Mouse (Mus musculus): ENCODE results near the gene Pidd1.

DNA sequence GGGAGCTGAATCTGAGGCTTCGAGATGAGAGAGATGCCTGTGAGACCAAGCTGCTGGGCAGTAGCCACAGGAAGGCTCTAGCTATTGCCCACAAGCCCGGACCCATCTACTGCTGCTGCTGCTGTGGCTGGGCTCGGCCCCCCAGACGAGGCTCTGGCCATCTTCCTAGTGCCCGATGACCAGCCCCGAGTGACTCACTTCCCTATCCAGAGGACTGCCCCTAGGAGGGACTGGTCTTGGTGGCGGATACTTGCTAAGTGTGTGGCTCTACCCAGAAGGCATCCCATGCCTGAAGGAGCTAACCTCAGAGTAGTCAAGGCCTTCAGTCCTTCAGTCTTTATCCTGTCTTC is 22.2 kb upstream of the Pidd1 start:
- TF ChIP-seq CTCF (IDR thresholded peaks at IDR 0.05) = no peak
- peak; percentile 47; the same call in 1 of the 2 replicates for TF ChIP-seq POLR2A (IDR thresholded peaks at IDR 0.05; ENCODE audit: insufficient read depth, low read depth, low read length)

All from heart, adult 2 months (tissue).